Mouse (Mus musculus): Measurements from ENCODE around the gene 1700001O22Rik. TPM values are rescaled to one million over a fixed set of nuclear protein-coding genes. Genes with fewer than 3 reads are reported as not detected.

1700001O22Rik gene
- polyA plus RNA-seq, 1 experiment from 2014 or later, result 2.4 TPM

DNA sequence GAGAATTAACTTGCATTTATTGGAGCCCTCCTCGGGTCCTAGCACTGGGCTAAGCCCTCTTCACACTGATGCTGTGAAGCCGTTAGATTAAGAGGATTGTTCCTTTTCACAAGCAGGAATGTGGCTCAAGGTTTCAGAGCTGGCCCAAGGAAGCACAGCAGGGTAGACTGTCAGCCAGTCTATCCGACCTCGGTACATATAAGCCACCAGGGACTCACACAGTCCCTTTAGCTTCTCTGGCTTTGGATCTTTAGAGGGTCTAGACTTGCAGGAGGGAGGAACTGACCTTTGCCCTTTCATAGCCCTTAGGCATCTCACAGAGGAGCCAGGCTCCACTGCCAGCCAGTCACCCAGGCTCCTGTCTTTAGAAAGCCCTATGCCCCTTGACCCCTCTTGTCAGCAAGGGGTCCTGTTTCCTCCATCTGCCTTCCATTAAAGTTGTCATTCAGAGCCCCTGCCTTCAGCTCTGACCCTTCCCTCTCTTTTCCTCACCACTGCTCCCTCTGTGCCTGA is 26.9 kb upstream of the 1700001O22Rik start, which contains the start of gene Asb6:
Gene Asb6 (minus strand): TSS at position 51 of the 513 bp plus-strand sequence.
- WGBS, result 20% methylated on average over 4 of the region's 4 CpGs
- H3K4me1 ChIP-seq (replicated peaks), result peaks cover 30% of the 10 kb centered on the region
- H3K36me3 ChIP-seq, result peaks cover 16% of the 10 kb centered on the region
- no peaks in the 10 kb centered on the region for H3K27me3 ChIP-seq
- no peak within 1 kb of the TSS for H3K4me3 ChIP-seq
- no peak within 1 kb of the TSS for H3K27ac ChIP-seq
- ATAC-seq (ENCODE audit: low FRiP score), result no peak
- no peak within 1 kb of the TSS; the same call in 1 of the 2 replicates for H3K9ac ChIP-seq
- H3K4me2 ChIP-seq, result no peak within 1 kb of the TSS
- no peaks in the 10 kb centered on the region for H3K9me3 ChIP-seq

DNA sequence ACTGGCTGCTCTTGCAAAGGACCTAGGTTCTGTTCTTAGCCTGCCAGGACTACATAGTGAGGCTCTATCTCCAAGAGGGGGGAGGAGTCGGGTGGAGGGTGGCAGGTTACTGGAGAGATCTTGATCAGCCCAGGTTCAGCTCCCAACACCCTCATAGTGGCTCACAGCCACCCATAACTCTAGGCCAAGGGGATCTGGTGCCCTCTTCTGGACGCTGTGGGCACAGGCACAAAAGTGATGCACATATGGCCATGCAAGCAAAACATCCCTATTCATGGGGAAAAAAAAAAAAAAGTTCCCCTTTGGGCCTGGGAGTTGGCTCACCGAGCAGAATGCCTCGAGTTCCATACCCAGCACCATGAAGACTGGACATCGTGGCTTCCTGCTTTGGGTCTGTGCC is 25.9 kb upstream of the 1700001O22Rik start:
- H3K27ac ChIP-seq, result no peak overlapping the region
- no peak overlapping the region for H3K9ac ChIP-seq
- WGBS, result 37% methylated on average over 5 of the region's 5 CpGs
- ATAC-seq (ENCODE audit: low FRiP score), result no peak
- H3K27me3 ChIP-seq, result no peaks in the 10 kb centered on the region
- H3K36me3 ChIP-seq, result peaks cover 26% of the 10 kb centered on the region
- no peak overlapping the region for H3K4me2 ChIP-seq
- H3K4me1 ChIP-seq (replicated peaks), result peaks cover 30% of the 10 kb centered on the region
- H3K4me3 ChIP-seq, result no peak overlapping the region
- no peaks in the 10 kb centered on the region for H3K9me3 ChIP-seq

DNA sequence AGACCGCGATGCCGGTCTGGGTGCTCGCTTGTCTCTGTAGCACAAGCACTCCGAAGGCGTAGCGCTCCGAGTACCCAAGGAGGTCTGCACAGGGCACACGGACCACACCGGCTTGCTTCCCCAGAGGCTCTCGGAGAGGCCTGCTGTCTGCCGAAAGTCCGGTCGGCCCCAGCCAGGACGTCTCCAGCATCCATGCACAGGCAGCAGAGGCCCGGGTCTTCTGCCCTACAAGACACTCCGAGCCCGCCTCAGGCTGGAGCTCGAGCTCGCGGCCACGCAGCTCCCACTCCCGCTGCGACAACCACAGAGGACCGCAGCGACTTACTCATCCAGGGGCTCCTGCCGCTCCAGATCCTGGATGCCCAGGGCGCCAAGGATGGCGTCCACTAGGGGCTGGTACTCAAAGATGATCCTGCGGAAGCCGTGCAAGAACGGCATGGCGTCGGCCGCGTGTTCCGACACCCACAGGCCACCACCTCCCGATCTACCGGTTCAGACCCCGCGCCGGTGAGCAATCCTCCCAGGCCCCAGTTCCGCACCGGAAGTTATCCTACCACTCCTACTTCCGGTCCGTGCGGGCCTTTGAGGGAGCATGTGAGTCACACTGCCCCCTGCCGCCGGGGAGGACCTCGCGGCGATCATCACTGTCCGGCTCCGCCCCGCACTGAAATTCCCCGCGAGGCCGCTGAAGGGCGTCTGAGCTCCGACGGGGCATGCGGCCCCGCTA is 24.5 kb upstream of the 1700001O22Rik start:
- Histone ChIP-seq H3K36me3 (peaks cover 40% of the 10 kb centered on the region), H3K4me2 (peak overlapping the region; percentile 97), H3K9me3 (no peaks in the 10 kb centered on the region), H3K9ac (peak overlapping the region; percentile 97), H3K4me3 (peak overlapping the region; percentile 99), H3K4me1 (replicated peaks) (peaks cover 30% of the 10 kb centered on the region), H3K27me3 (no peaks in the 10 kb centered on the region), H3K27ac (peak overlapping the region; percentile 80)
- WGBS, result under 1% methylated on average over 63 of the region's 63 CpGs
- peak; percentile 81 for ATAC-seq (ENCODE audit: low FRiP score)

DNA sequence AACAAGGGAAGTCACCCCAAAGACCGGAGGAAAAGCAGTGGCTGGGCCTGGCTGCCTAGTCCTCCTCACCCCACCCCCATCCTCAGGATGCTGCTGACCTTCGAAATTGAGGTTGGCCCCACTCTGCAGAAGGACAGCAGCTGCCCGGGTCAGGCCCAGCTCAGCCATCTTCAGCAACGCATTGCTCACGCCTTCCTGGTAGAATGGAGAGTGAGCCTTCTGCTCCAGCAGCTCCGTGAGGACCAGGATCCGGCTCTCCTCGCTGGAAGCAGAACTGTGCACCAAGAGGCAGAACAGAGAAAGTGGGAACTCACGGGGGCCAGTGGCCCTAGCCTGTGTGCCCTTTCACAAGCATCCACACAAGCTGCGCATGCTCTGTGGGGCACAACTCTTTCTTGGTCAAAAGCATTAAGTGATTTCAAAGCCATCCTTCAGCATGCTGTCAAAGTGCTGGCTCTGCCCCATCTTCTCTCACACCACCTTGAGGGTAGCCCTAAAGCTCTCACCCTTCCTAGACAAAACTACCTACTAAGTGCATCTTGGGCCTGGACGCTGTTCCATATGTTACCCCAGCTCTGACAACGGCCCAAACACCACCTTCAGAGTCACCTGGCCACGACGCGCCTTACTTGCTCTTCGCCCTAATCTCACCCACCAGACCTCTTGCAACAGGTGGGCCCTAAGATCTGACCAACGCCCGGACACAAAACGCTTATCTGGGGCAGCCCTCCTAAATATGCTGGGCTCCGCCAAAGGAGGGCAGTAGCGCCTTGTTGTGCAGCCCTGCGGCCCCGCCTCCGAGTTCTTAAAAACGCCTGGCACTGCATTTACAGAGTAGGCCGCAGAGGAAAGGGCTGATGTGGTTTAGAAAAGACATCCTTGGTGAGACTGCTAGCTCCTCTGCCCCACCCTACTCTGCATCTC is 23.6 kb upstream of the 1700001O22Rik start:
- Histone ChIP-seq H3K4me2 (peak overlapping the region; percentile 97), H3K9ac (peak overlapping the region; percentile 97), H3K4me3 (peak overlapping the region; percentile 99), H3K36me3 (peaks cover 48% of the 10 kb centered on the region), H3K4me1 (replicated peaks) (peaks cover 37% of the 10 kb centered on the region), H3K9me3 (no peaks in the 10 kb centered on the region), H3K27ac (peak overlapping the region; percentile 80), H3K27me3 (no peaks in the 10 kb centered on the region)
- 36% methylated on average over 26 of the region's 26 CpGs for WGBS
- ATAC-seq (ENCODE audit: low FRiP score), result no peak

DNA sequence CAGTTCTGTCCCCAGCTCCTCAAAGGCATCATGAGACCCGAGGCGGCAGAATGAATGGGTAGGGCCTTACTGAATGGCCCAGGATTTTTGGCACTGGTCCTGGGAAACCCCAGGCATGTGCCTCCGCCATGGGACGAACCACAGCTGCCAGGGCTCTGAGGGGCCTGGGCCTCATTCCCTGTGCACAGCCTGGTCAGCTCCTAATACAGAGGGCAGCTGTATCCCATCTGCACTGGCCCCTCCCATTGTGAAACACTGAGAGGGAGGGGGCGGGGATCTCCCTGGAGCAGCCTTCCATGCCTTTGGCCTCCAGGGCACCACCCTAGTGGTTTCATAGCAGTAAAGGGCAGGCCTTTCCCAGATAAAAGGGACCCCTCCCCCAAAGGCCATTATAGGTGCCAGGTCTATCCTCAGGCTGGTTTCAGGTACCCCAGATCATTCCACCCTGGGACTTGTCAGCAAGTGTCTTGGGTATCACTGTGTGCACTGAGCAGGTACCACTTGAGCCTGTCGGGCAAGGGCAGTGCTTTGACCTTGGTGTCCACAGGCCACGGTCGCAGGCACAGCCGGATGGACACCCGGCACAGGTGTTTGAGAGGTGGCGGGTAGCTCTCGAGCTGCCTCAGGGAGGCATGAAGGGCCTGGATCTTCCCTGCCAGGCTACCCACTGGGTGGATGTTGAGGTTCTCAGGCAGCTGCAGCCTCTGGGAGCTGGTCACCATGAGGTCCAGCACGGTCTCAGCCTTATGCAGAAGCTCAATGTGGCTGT is 20.1 kb upstream of the 1700001O22Rik start:
- 68% methylated on average over 13 of the region's 13 CpGs for WGBS
- H3K27me3 ChIP-seq, result no peaks in the 10 kb centered on the region
- H3K9me3 ChIP-seq, result no peaks in the 10 kb centered on the region
- H3K9ac ChIP-seq, result 0 out of 2 replicates have a peak overlapping the region, but pooled peaks have one; percentile 19
- H3K27ac ChIP-seq, result peak overlapping the region; percentile 31
- H3K4me3 ChIP-seq, result no peak overlapping the region
- H3K4me1 ChIP-seq (replicated peaks), result peaks cover 38% of the 10 kb centered on the region
- H3K36me3 ChIP-seq, result peaks cover 81% of the 10 kb centered on the region
- H3K4me2 ChIP-seq, result no peak overlapping the region
- ATAC-seq (ENCODE audit: low FRiP score), result peak; percentile 30; the same call in 1 of the 2 replicates

DNA sequence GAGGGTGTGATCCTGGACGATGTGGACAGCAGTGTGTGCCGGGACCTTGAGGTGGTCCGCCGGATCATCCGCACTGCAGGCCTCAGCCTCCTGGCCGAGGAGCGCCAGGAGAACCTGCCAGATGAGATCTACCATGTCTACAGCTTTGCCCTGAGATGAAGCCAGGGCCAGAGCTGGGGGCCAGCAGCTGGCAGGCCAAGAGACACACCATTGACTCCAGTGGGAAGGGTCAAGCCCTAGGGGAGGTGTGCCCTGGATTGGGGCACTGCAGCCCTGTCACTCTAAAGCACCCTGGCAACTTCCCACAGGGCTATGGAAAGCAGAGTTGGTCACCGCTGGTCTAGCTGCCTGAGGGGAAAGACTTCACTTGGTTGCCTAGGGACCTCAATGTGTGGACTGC is 19.0 kb upstream of the 1700001O22Rik start:
- Histone ChIP-seq H3K9ac (0 out of 2 replicates have a peak overlapping the region, but pooled peaks have one; percentile 13), H3K4me2 (no peak overlapping the region), H3K4me1 (replicated peaks) (peaks cover 39% of the 10 kb centered on the region), H3K27ac (0 out of 2 replicates have a peak overlapping the region, but pooled peaks have one; percentile 23), H3K27me3 (no peaks in the 10 kb centered on the region), H3K4me3 (no peak overlapping the region), H3K36me3 (peaks cover 88% of the 10 kb centered on the region), H3K9me3 (no peaks in the 10 kb centered on the region)
- 93% methylated on average over 8 of the region's 8 CpGs for WGBS
- ATAC-seq (ENCODE audit: low FRiP score), result no peak

DNA sequence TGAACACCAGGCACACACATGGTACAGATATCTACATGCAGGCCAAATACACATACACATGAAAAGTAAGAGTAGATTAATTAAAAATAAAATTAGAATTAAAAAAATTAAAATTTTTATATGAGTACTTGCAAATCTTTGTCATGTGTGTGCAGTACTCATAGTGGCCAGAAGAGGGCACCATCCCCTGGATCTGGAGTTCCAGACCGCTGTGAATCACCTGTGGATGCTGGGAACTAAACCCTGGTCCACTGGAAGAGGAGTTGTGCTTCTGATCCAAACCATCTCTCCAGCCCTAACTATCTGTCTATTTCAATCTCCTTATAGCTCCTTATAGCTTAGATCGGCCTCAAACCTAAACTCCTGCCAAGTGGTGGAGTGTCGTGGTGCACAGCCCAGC is 17.6 kb upstream of the 1700001O22Rik start:
- WGBS, result 95% methylated on average over 3 of the region's 3 CpGs
- no peak for ATAC-seq (ENCODE audit: low FRiP score)
- Histone ChIP-seq H3K9me3 (no peaks in the 10 kb centered on the region), H3K4me1 (replicated peaks) (peaks cover 25% of the 10 kb centered on the region), H3K4me2 (no peak overlapping the region), H3K27me3 (no peaks in the 10 kb centered on the region), H3K27ac (no peak overlapping the region), H3K4me3 (no peak overlapping the region), H3K36me3 (peaks cover 88% of the 10 kb centered on the region), H3K9ac (no peak overlapping the region)

DNA sequence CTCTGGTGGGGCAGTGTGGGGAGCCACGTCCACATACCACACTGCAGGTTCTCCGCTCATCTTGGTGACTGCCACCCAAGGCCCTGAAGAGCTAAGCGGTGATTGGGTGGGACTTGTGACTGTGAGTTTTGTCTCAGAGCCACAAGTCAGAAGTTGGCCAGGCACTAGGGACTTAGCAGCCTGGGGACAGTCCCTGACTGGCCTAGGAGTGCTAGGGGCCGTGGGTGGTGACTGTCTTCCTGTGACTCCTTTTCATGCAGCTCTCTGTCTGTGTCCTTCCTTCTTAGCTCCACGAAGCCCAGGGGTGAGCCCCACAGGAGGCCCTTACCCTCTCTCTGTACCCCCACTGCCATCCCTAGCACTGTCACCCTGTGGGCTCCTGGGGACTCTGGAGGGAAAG is 16.4 kb upstream of the 1700001O22Rik start:
- no peaks in the 10 kb centered on the region for H3K27me3 ChIP-seq
- no peak overlapping the region for H3K4me2 ChIP-seq
- peaks cover 24% of the 10 kb centered on the region for H3K4me1 ChIP-seq (replicated peaks)
- WGBS, result 98% methylated on average over 5 of the region's 5 CpGs
- no peak overlapping the region for H3K27ac ChIP-seq
- peaks cover 88% of the 10 kb centered on the region for H3K36me3 ChIP-seq
- ATAC-seq (ENCODE audit: low FRiP score), result no peak
- H3K9ac ChIP-seq, result no peak overlapping the region
- no peaks in the 10 kb centered on the region for H3K9me3 ChIP-seq
- H3K4me3 ChIP-seq, result no peak overlapping the region

DNA sequence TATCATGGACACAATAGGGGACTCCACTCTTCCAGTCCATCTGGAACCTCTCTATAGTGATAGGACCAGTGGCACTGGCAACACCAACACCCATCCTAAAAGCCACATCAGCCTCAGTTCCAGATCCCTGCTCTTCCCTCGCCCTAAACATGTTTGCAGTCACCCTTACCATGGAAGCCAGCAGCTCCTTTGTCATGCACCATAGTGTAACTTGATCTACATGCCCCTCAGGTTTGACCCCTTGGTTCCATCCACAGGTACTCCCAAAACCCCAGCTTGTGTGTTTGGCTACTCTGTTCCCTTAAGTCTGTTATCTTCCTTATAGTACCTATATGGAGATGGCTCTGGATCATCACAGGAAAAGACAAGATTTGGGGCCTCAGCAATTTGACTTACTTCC is 12.9 kb upstream of the 1700001O22Rik start:
- no peak for ATAC-seq (ENCODE audit: low FRiP score)
- Histone ChIP-seq H3K4me3 (no peak overlapping the region), H3K4me2 (no peak overlapping the region), H3K4me1 (replicated peaks) (peaks cover 5% of the 10 kb centered on the region), H3K27me3 (no peaks in the 10 kb centered on the region), H3K9ac (no peak overlapping the region), H3K9me3 (no peaks in the 10 kb centered on the region), H3K36me3 (peaks cover 84% of the 10 kb centered on the region), H3K27ac (no peak overlapping the region)
- WGBS, result 90% methylated on average over 1 of the region's 1 CpGs

DNA sequence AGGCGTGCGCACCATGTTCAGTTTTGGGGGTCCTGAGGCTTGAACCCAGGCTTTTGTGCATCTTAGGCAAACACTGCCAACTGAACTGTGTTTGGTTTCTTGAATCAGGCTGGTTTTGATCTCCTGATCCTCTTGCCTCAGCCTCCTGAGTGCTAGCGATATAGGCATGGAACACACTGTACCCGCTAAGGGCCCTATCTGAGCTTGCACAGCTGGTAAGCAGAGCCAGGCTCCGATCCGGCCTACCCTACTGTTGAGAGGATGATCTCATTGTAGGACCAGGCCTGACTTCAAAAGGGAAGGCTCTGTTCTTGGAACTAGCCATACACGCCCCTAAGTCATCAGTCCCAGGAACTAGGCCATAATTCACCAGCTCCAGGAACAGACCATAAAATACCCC is 7.1 kb upstream of the 1700001O22Rik start:
- Histone ChIP-seq H3K4me3 (no peak overlapping the region), H3K4me1 (replicated peaks) (peaks cover 43% of the 10 kb centered on the region), H3K36me3 (peaks cover 41% of the 10 kb centered on the region), H3K9me3 (no peaks in the 10 kb centered on the region), H3K27me3 (no peaks in the 10 kb centered on the region), H3K9ac (peak overlapping the region; percentile 55), H3K27ac (no peak overlapping the region), H3K4me2 (0 out of 2 replicates have a peak overlapping the region, but pooled peaks have one; percentile 2)
- 96% methylated on average over 7 of the region's 7 CpGs for WGBS
- no peak for ATAC-seq (ENCODE audit: low FRiP score)

DNA sequence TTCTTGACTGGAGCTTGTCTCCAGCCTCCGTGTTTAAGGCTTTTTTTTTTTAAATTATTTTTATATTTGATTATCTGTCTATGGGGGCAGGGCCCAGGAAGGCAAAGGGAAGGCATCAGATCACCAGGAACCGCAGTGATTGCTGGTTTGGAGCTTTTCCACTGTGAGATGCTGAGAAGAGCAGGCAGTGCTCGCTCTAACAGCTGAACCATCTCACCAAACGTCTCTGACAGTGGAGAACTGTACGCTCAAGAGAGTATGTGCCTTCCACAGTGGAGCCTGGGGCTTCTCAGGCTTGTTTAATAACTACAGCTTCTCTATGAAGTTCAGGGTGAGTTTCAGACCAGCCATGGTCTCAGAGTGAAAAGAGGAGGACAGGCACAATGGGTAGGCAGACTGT is 6.0 kb upstream of the 1700001O22Rik start:
- peak overlapping the region; percentile 47 for H3K9ac ChIP-seq
- ATAC-seq (ENCODE audit: low FRiP score), result no peak
- WGBS, result 88% methylated on average over 5 of the region's 5 CpGs
- peaks cover 43% of the 10 kb centered on the region for H3K4me1 ChIP-seq (replicated peaks)
- peaks cover 3% of the 10 kb centered on the region; the same call in 1 of the 2 replicates for H3K27me3 ChIP-seq
- peaks cover 30% of the 10 kb centered on the region for H3K36me3 ChIP-seq
- peak overlapping the region; percentile 98 for H3K4me2 ChIP-seq
- no peaks in the 10 kb centered on the region for H3K9me3 ChIP-seq
- H3K27ac ChIP-seq, result no peak overlapping the region
- H3K4me3 ChIP-seq, result peak overlapping the region; percentile 84

All from hindbrain, embryonic 13.5 days (tissue).